Mouse (Mus musculus): Measurements from ENCODE around the gene Lcmt2.

- TF ChIP-seq CTCF (IDR thresholded peaks at IDR 0.05) (no peak), EP300 (IDR thresholded peaks at IDR 0.05) (no peak)
Observed at GRCm38 (mm10) chr2:121140018-121140882, at the start of gene Lcmt2, which contains the start of gene Adal.

Data from lung, postnatal 0 days (tissue).